Mouse (Mus musculus) bone marrow, adult 2 months (tissue): Measurements from ENCODE around the gene Zc3h7b. TPM values are rescaled to one million over a fixed set of nuclear protein-coding genes. Genes with fewer than 3 reads are reported as not detected.

Source experiments
- H3K27ac ChIP-seq: fragments of 200-500 bp; 2 replicates; pipeline ENCODE4 v1.5.1; 2012; ENCODE audit warnings: low read depth, mild to moderate bottlenecking, control low read depth, inconsistent platforms, low read length; ENCODE audit not compliant: control insufficient read depth, poor library complexity, insufficient read depth
- H3K4me1 ChIP-seq: fragments of 200-500 bp; 2 replicates; pipeline ENCODE4 v1.6.1; 2011; ENCODE audit warnings: low read length; ENCODE audit not compliant: control insufficient read depth, insufficient read depth
- H3K4me3 ChIP-seq: fragments of 200-500 bp; replicated peaks from 2 replicates; pipeline ENCODE3; 2011; ENCODE audit warnings: mild to moderate bottlenecking, low read depth, low read length, control low read depth; ENCODE audit not compliant: control insufficient read depth
- CTCF ChIP-seq: fragments of 200-500 bp; IDR thresholded peaks from 2 replicates; pipeline ENCODE4 v1.5.1; 2011; ENCODE audit warnings: low read length, control low read depth; ENCODE audit not compliant: control insufficient read depth, insufficient read depth
- POLR2A ChIP-seq: fragments of 200-500 bp; IDR thresholded peaks from 2 replicates; pipeline ENCODE4 v1.6.1; 2011; ENCODE audit warnings: low read depth, mild to moderate bottlenecking, control low read depth, low read length, borderline replicate concordance; ENCODE audit not compliant: control insufficient read depth
- WGBS: fragments of 180-500 bp; shearing (Covaris S2); methylation state at CpG from one replicate; pipeline ENCODE4 v1.1.7; 2018; 5-methylcytosine and 5-hydroxymethylcytosine counted together
- polyA plus RNA-seq: library from polyadenylated mRNA; stranded (reverse); fragments of >200 nt; gene quantifications from 2 replicates; pipeline ENCODE4 v1.2.4, GENCODE M21; 2011; ENCODE audit warnings: low replicate concordance; ENCODE audit not compliant: missing spikeins, insufficient read depth, insufficient read length

Zc3h7b gene
- polyA plus RNA-seq, 1 experiment, result 16.1 TPM

DNA sequence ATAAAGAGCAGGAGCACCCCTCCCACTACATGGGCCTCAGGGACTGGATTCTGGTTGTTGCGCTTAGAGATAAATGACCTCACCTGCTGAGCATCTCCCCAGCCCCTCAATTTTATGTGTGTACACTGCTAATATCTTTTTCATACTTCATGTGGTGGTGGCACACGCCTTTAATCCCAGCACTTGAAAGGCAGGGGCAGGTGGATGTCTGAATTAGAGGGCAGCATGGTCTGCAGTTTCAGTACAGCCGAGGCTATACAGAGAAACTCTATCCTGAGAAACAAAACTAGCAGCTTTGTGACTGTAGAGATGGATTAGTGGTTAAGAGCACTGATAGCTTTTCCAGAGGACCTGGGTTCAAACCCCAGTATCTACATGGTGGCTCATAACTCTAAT lies 41.8 kb upstream of the Zc3h7b start:
- no peaks in the 10 kb centered on the region; the same call in 1 of the 2 replicates for H3K4me1 ChIP-seq
- no peak overlapping the region for H3K27ac ChIP-seq
- WGBS, result 91% methylated on average over 3 of the region's 3 CpGs
- no peak overlapping the region for H3K4me3 ChIP-seq
- TF ChIP-seq CTCF (no peak), POLR2A (no peak)

DNA sequence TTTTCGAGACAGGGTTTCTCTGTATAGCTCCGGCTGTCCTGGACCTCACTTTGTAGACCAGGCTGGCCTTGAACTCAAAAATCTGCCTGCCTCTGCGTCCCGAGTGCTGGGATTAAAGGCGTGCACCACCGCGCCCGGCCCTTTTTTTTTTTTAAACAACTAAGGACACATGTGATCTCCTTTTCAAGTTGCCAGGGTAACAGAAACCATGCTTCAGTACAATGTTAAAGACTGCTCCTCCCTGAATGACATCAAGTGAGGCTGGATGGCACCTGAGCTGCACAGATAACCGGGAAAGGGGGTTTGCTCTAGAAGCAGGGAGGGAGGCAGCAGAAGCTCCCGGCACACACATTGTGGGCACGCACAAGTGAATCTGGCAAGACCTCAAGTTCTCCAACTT lies 35.9 kb upstream of the Zc3h7b start:
- no peak for TF ChIP-seq CTCF
- TF ChIP-seq POLR2A, result no peak
- Histone ChIP-seq H3K4me3 (no peak overlapping the region), H3K27ac (no peak overlapping the region), H3K4me1 (no peaks in the 10 kb centered on the region)
- 88% methylated on average over 11 of the region's 11 CpGs for WGBS

DNA sequence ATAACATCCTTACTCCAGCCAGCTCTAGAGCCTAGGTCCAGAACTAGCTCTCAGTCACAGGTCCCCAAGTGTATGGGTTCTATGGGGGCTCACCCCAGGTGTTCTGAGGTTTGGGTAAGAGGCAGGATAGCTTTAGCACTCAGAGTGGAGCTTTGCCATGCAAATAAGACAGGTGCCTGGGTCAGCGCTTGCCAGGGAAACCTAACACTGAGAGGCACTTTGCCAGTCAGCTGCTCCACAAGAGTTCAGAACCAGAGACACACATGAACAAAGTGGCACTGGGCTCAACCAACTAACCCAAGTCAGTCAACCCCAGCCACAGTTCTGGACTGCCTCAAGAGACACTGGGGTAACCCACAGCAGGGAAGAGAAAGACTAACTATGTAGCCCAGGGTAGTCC lies 35.2 kb upstream of the Zc3h7b start:
- TF ChIP-seq POLR2A (no peak), CTCF (no peak)
- Histone ChIP-seq H3K4me1 (no peaks in the 10 kb centered on the region), H3K4me3 (no peak overlapping the region), H3K27ac (no peak overlapping the region)
- 96% methylated on average over 1 of the region's 1 CpGs for WGBS

DNA sequence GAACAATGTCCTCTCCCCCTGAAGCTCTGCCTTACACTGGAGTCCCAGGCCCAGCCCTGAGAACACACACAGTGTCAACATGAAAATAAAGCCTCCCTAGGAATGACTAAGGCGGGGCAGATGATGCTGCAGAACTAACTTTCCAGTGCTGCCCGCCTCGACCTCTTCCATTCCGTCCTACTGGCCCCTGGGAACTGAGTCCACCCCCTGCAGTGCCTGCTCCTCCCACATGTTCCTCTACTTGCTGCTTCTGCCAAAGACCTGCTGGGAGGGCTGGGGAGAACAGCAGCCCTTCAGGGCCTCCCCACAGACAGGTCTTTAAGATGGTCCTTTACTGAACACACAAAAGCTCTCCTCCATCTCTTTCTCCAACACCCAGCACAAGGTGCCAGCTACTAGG lies 34.1 kb upstream of the Zc3h7b start:
- H3K4me3 ChIP-seq, result no peak overlapping the region
- WGBS, result 88% methylated on average over 4 of the region's 4 CpGs
- H3K4me1 ChIP-seq, result no peaks in the 10 kb centered on the region
- H3K27ac ChIP-seq, result no peak overlapping the region
- TF ChIP-seq CTCF, result no peak
- no peak for TF ChIP-seq POLR2A

DNA sequence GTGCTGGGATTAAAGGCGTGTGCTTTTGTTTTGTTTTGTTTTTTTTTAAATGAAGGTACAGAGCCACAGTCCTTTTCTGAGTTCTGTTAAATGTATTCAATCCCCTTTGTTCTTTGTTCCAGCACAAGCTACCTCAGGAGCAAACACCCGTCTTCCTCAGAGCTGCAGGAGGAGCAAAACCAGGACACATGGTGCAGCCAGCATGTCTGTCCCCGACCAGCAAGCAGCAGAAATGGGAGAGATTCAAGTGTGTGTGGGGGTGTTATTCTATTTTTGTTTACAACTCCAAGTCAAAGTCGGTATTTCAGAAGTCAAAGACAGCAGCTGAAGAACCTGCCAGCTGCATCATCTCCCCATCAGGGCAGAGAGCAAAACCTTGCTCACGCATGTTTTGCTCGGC lies 31.1 kb upstream of the Zc3h7b start:
- H3K27ac ChIP-seq, result no peak overlapping the region
- H3K4me3 ChIP-seq, result no peak overlapping the region
- WGBS, result 89% methylated on average over 6 of the region's 6 CpGs
- TF ChIP-seq POLR2A (no peak), CTCF (no peak)
- no peaks in the 10 kb centered on the region for H3K4me1 ChIP-seq

DNA sequence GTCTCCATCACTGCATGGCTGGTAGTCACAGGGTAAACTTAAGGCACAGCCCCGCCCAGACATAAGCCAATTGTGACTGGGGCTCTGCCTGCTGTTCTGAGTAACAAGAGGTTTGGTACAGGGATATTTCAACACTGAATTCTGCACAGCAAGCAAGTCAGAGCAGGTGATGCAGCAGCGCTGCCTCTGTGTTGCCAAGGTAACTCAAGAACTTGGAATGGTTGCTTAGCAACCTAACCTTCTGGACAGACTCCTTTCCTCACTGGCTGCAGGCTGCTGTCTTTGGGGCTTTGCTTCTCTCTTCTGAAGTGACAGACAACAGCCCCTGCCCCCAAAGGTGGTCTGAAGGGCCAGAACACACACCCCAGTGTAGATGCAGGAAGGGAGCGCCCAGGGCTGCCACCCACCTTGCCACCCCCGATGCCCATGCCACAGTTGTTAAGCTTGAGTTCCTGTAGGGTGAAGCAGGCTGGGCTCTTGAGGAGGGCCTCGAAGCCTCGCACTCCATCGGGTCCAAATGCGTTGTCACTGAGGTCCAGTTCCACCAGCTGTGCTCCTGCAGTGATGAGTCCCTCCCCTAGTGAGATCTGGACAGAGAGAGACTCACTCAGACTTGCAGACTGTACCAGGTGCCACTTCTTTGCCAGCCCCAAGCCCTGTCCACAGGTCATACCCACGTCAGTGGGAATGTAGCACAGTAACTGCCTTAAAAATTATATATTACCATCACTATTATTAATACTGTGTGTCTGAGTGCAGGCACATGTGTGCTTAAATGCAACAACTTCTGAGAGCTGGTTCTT lies 26.3 kb upstream of the Zc3h7b start:
- TF ChIP-seq CTCF (no peak), POLR2A (no peak)
- Histone ChIP-seq H3K4me3 (no peak overlapping the region), H3K27ac (no peak overlapping the region), H3K4me1 (no peaks in the 10 kb centered on the region)
- 93% methylated on average over 9 of the region's 9 CpGs for WGBS

DNA sequence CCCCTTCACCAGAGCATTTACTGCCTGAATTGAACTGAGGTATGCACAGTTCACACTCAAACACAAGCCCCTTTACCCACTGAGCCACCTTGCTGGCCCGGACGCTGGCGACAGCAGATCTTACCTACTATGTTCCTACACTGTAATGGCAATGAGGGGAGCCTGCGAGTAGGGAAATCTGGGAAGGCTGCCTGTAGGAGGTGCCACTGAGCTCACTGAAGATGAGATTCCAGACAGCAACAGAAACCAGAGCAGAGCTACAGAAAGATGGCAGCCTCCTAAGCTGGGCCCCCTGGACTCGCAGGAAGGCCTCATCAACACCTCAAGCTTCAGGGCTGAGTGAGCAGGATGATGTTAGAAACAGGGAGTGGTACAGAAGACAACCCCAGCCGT lies 25.7 kb upstream of the Zc3h7b start:
- TF ChIP-seq POLR2A (no peak), CTCF (no peak)
- H3K4me3 ChIP-seq, result no peak overlapping the region
- no peak overlapping the region for H3K27ac ChIP-seq
- 95% methylated on average over 6 of the region's 6 CpGs for WGBS
- H3K4me1 ChIP-seq, result no peaks in the 10 kb centered on the region

DNA sequence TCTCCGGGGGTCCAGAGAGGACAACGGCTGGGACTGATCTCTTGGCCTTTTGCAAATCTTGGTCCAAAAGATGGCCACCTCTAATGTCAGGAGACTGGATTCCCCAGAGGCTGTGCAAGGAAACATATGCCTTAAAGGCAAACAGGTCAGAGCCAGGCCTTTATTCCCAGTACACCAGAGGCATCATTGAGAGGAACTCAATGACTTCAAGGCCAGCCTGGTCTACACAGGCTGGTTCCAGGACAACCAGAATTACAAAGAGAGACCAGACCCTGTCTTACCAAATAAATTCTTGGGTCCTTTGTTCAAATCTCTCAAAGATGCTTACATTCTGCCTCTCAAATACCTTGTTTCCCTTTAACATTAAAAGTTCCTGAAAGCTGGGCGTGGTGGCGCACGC lies 22.5 kb upstream of the Zc3h7b start:
- WGBS, result 96% methylated on average over 5 of the region's 5 CpGs
- Histone ChIP-seq H3K27ac (no peak overlapping the region), H3K4me1 (no peaks in the 10 kb centered on the region), H3K4me3 (no peak overlapping the region)
- TF ChIP-seq POLR2A (no peak), CTCF (no peak)

DNA sequence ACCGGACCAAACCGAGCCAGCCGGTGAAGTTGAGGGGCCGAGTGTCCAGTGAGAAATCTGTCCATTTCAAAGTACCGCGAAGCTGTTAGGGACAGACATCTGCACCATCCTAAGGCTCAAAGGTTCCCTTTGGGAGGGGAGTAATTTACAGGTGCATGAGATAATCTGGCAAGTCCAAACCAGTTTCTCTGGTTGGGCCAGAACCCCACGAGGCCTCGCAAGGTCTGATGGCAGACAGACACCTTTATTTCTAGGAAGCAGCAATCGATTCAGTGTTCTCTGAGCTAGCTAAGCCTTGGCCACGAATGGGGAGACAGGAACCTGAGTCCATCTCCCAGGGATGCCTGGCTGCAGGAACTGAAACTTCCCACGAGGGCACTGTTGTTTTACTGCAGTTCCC lies 21.2 kb upstream of the Zc3h7b start:
- TF ChIP-seq CTCF (no peak), POLR2A (no peak)
- Histone ChIP-seq H3K4me1 (no peaks in the 10 kb centered on the region), H3K27ac (no peak overlapping the region), H3K4me3 (no peak overlapping the region)
- WGBS, result 87% methylated on average over 11 of the region's 11 CpGs
